Mouse (Mus musculus): ENCODE results near the gene Rtn4rl1. TPM values are rescaled to one million over a fixed set of nuclear protein-coding genes. Genes with fewer than 3 reads are reported as not detected.
"Not testable (repeated sequence)": the region's sequence is repeated elsewhere in the genome, so short reads cannot be mapped to it uniquely, and the experiment has no call there.

Rtn4rl1 gene
- polyA plus RNA-seq, 1 experiment = 0.96 TPM

DNA sequence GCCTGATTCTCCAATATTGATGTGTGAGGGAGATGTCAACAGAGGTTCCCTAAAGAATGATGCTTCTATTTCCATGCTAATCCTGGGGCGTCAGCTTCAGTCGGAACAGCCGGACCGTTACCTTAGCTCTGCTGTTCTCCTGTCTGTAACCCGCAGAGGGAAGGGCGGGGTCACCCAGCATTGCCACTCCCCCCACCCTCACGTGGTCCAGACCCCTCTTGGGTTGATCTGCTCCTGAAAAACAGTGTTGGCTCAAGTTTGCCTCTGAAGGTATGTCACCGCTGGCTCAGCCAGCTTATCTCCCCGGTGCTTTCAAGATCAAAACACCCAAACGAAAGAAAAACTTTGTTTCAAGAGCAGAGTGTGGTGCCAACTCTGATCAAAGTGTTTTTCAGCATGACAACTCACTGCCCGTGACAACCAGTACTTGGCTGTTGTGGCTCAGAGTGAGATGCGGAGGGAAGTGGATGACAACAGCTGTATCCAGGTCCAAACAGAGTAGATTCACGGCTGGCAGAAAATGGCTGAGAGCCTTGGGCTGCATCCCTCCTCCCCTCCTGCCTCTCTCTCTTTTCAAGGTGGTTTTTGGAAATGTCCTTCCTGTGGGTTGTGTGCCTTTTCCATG is 89.0 kb downstream of the Rtn4rl1 start:
- Histone ChIP-seq H3K9me3 (replicated peaks; ENCODE audit: control insufficient read depth, insufficient read depth, low read length, poor library complexity, severe bottlenecking) (no peaks in the 10 kb centered on the region), H3K9ac (ENCODE audit: low read depth, poor library complexity, severe bottlenecking) (no peak overlapping the region), H3K4me1 (ENCODE audit: control insufficient read depth, insufficient read depth, low read length) (peaks cover 10% of the 10 kb centered on the region), H3K27ac (ENCODE audit: insufficient read depth, low read length) (no peak overlapping the region), H3K36me3 (ENCODE audit: control insufficient read depth, insufficient read depth, low read length, poor library complexity, severe bottlenecking) (no peaks in the 10 kb centered on the region), H3K4me3 (ENCODE audit: low read depth, low read length) (no peak overlapping the region), H3K27me3 (ENCODE audit: control insufficient read depth, insufficient read depth, low read length, poor library complexity, severe bottlenecking) (no peaks in the 10 kb centered on the region)
- TF ChIP-seq CTCF (IDR thresholded peaks at IDR 0.05; ENCODE audit: low read depth, low read length) = no peak
- no peak for TF ChIP-seq EP300 (IDR thresholded peaks at IDR 0.05; ENCODE audit: insufficient read depth, low read depth, low read length)
- no peak for TF ChIP-seq POLR2A (IDR thresholded peaks at IDR 0.05; ENCODE audit: insufficient read depth, low read length)

GRCm38 (mm10) chr11:75283784-75284183 is 90.2 kb downstream of the Rtn4rl1 start:
- H3K9ac ChIP-seq (ENCODE audit: low read depth, poor library complexity, severe bottlenecking); H3K4me1 ChIP-seq (ENCODE audit: control insufficient read depth, insufficient read depth, low read length); H3K36me3 ChIP-seq (ENCODE audit: control insufficient read depth, insufficient read depth, low read length, poor library complexity, severe bottlenecking); H3K4me3 ChIP-seq (ENCODE audit: low read depth, low read length); H3K27ac ChIP-seq (ENCODE audit: insufficient read depth, low read length); H3K27me3 ChIP-seq (ENCODE audit: control insufficient read depth, insufficient read depth, low read length, poor library complexity, severe bottlenecking); H3K9me3 ChIP-seq (replicated peaks; ENCODE audit: control insufficient read depth, insufficient read depth, low read length, poor library complexity, severe bottlenecking): not testable (repeated sequence)

GRCm38 (mm10) chr11:75285893-75286467 is 92.4 kb downstream of the Rtn4rl1 start:
- Histone ChIP-seq H3K27me3 (ENCODE audit: control insufficient read depth, insufficient read depth, low read length, poor library complexity, severe bottlenecking) (no peaks in the 10 kb centered on the region), H3K4me3 (ENCODE audit: low read depth, low read length) (no peak overlapping the region), H3K9ac (ENCODE audit: low read depth, poor library complexity, severe bottlenecking) (no peak overlapping the region), H3K36me3 (ENCODE audit: control insufficient read depth, insufficient read depth, low read length, poor library complexity, severe bottlenecking) (no peaks in the 10 kb centered on the region), H3K4me1 (ENCODE audit: control insufficient read depth, insufficient read depth, low read length) (peaks cover 3% of the 10 kb centered on the region), H3K9me3 (replicated peaks; ENCODE audit: control insufficient read depth, insufficient read depth, low read length, poor library complexity, severe bottlenecking) (no peaks in the 10 kb centered on the region), H3K27ac (ENCODE audit: insufficient read depth, low read length) (no peak overlapping the region)
- TF ChIP-seq CTCF (IDR thresholded peaks at IDR 0.05; ENCODE audit: low read depth, low read length) (no peak), POLR2A (IDR thresholded peaks at IDR 0.05; ENCODE audit: insufficient read depth, low read length) (no peak), EP300 (IDR thresholded peaks at IDR 0.05; ENCODE audit: insufficient read depth, low read depth, low read length) (no peak)

GRCm38 (mm10) chr11:75286868-75287267 is 93.3 kb downstream of the Rtn4rl1 start:
- Histone ChIP-seq H3K36me3 (ENCODE audit: control insufficient read depth, insufficient read depth, low read length, poor library complexity, severe bottlenecking) (no peaks in the 10 kb centered on the region), H3K27ac (ENCODE audit: insufficient read depth, low read length) (no peak overlapping the region), H3K27me3 (ENCODE audit: control insufficient read depth, insufficient read depth, low read length, poor library complexity, severe bottlenecking) (no peaks in the 10 kb centered on the region), H3K4me1 (ENCODE audit: control insufficient read depth, insufficient read depth, low read length) (peaks cover 3% of the 10 kb centered on the region), H3K4me3 (ENCODE audit: low read depth, low read length) (no peak overlapping the region), H3K9me3 (replicated peaks; ENCODE audit: control insufficient read depth, insufficient read depth, low read length, poor library complexity, severe bottlenecking) (no peaks in the 10 kb centered on the region), H3K9ac (ENCODE audit: low read depth, poor library complexity, severe bottlenecking) (no peak overlapping the region)
- TF ChIP-seq EP300 (IDR thresholded peaks at IDR 0.05; ENCODE audit: insufficient read depth, low read depth, low read length) = no peak

GRCm38 (mm10) chr11:75287940-75288339 is 94.4 kb downstream of the Rtn4rl1 start:
- no peaks in the 10 kb centered on the region for H3K36me3 ChIP-seq (ENCODE audit: control insufficient read depth, insufficient read depth, low read length, poor library complexity, severe bottlenecking)
- no peak overlapping the region for H3K4me3 ChIP-seq (ENCODE audit: low read depth, low read length)
- no peaks in the 10 kb centered on the region for H3K9me3 ChIP-seq (replicated peaks; ENCODE audit: control insufficient read depth, insufficient read depth, low read length, poor library complexity, severe bottlenecking)
- H3K4me1 ChIP-seq (ENCODE audit: control insufficient read depth, insufficient read depth, low read length) = peaks cover under 1% of the 10 kb centered on the region
- no peak for TF ChIP-seq EP300 (IDR thresholded peaks at IDR 0.05; ENCODE audit: insufficient read depth, low read depth, low read length)
- no peak for TF ChIP-seq POLR2A (IDR thresholded peaks at IDR 0.05; ENCODE audit: insufficient read depth, low read length)
- TF ChIP-seq CTCF (IDR thresholded peaks at IDR 0.05; ENCODE audit: low read depth, low read length) = no peak
- H3K27me3 ChIP-seq (ENCODE audit: control insufficient read depth, insufficient read depth, low read length, poor library complexity, severe bottlenecking) = no peaks in the 10 kb centered on the region
- no peak overlapping the region for H3K27ac ChIP-seq (ENCODE audit: insufficient read depth, low read length)
- H3K9ac ChIP-seq (ENCODE audit: low read depth, poor library complexity, severe bottlenecking) = no peak overlapping the region

GRCm38 (mm10) chr11:75288517-75288916 is 94.9 kb downstream of the Rtn4rl1 start:
- no peak overlapping the region for H3K27ac ChIP-seq (ENCODE audit: insufficient read depth, low read length)
- H3K4me3 ChIP-seq (ENCODE audit: low read depth, low read length) = no peak overlapping the region
- no peaks in the 10 kb centered on the region for H3K36me3 ChIP-seq (ENCODE audit: control insufficient read depth, insufficient read depth, low read length, poor library complexity, severe bottlenecking)
- no peak overlapping the region for H3K9ac ChIP-seq (ENCODE audit: low read depth, poor library complexity, severe bottlenecking)
- no peak for TF ChIP-seq EP300 (IDR thresholded peaks at IDR 0.05; ENCODE audit: insufficient read depth, low read depth, low read length)
- no peak for TF ChIP-seq POLR2A (IDR thresholded peaks at IDR 0.05; ENCODE audit: insufficient read depth, low read length)
- TF ChIP-seq CTCF (IDR thresholded peaks at IDR 0.05; ENCODE audit: low read depth, low read length) = no peak
- no peaks in the 10 kb centered on the region for H3K9me3 ChIP-seq (replicated peaks; ENCODE audit: control insufficient read depth, insufficient read depth, low read length, poor library complexity, severe bottlenecking)
- H3K4me1 ChIP-seq (ENCODE audit: control insufficient read depth, insufficient read depth, low read length) = no peaks in the 10 kb centered on the region
- H3K27me3 ChIP-seq (ENCODE audit: control insufficient read depth, insufficient read depth, low read length, poor library complexity, severe bottlenecking) = no peaks in the 10 kb centered on the region
